Mouse (Mus musculus): ENCODE data around the gene Rtf2. TPM values are rescaled to one million over a fixed set of nuclear protein-coding genes. Genes with fewer than 3 reads are reported as not detected.

Rtf2 gene
- polyA plus RNA-seq, 1 experiment from 2014 or later: 73.4 TPM

- WGBS: 27% methylated on average over 6 of the region's 6 CpGs
- peak; percentile 48 for DNase-seq (ENCODE audit: low spot score)
- no peaks in the 10 kb centered on the region for H3K9me3 ChIP-seq (ENCODE audit: low read length)
These were observed 820 bp downstream of the Rtf2 start for GRCm38 (mm10) chr2:172441176-172441575.

DNA sequence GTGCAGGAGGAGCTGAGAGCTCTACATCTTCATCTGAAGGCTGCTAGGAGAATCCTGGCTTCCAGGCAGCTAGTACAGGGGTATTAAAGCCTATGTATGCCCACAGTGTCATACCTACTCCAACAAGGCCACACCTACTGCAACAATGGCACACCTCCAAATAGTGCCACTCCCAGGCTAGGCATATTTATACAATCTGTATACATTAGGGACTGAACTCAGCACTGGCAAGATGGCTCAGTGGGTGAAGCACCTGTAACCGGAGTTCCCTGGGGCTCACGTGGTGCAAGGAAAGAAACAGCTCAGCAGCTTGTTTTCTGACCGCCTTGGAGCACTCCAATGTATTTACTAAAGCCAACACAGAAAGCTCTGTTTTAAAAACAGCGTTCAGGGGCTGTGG lies 5.3 kb downstream of the Rtf2 start:
- 87% methylated on average over 4 of the region's 4 CpGs for WGBS
- Histone ChIP-seq H3K36me3 (ENCODE audit: insufficient read depth, low read length) (peaks cover 51% of the 10 kb centered on the region; the same call in 1 of the 2 replicates), H3K4me2 (replicated peaks; ENCODE audit: low read depth, low read length) (no peak overlapping the region), H3K4me1 (ENCODE audit: insufficient read depth, low read depth, low read length) (peaks cover 10% of the 10 kb centered on the region; the same call in 1 of the 2 replicates), H3K27me3 (replicated peaks; ENCODE audit: insufficient read depth, low read length) (no peaks in the 10 kb centered on the region), H3K4me3 (ENCODE audit: low read depth, low read length) (no peak overlapping the region), H3K27ac (ENCODE audit: low read length) (no peak overlapping the region), H3K9ac (replicated peaks; ENCODE audit: low read depth) (no peak overlapping the region), H3K9me3 (ENCODE audit: low read length) (no peaks in the 10 kb centered on the region)
- TF ChIP-seq CTCF (IDR thresholded peaks at IDR 0.05): no peak
- TF ChIP-seq EP300 (IDR thresholded peaks at IDR 0.05): no peak
- ATAC-seq (no peak), DNase-seq (ENCODE audit: low spot score) (no peak)

More at GRCm38 (mm10) chr2:172441176-172441575, 820 bp downstream of the Rtf2 start:
- Histone ChIP-seq H3K36me3 (ENCODE audit: insufficient read depth, low read length) (peaks cover 8% of the 10 kb centered on the region; the same call in 1 of the 2 replicates), H3K27me3 (replicated peaks; ENCODE audit: insufficient read depth, low read length) (no peaks in the 10 kb centered on the region), H3K27ac (ENCODE audit: low read length) (peak overlapping the region; percentile 61; the same call in 1 of the 2 replicates), H3K4me1 (ENCODE audit: insufficient read depth, low read depth, low read length) (peaks cover 10% of the 10 kb centered on the region; the same call in 1 of the 2 replicates), H3K4me2 (replicated peaks; ENCODE audit: low read depth, low read length) (peak overlapping the region; percentile 73), H3K4me3 (ENCODE audit: low read depth, low read length) (peak overlapping the region; percentile 87), H3K9ac (replicated peaks; ENCODE audit: low read depth) (peak overlapping the region; percentile 71)
- no peak for ATAC-seq
- no peak for TF ChIP-seq EP300 (IDR thresholded peaks at IDR 0.05)
- TF ChIP-seq CTCF (IDR thresholded peaks at IDR 0.05): no peak

DNA sequence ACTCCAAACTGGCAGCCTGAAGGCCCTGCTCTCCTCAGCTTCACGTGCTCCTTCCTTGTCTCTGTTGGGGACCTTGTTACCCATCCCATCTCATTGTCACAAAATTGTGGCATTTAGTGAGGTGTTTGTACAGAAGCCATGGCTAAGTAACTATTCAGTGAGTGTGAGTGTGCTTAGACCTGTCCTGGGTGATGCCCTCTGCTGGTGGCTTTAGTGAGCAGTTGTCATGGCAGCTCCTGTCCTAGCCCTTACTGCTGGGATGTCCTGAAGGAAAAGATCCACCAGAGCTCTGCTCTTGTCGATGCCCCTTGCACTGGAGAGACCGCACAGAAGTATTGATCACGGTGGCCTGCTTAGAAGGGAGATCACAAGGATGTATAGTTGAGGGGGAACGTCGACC lies 7.0 kb downstream of the Rtf2 start:
- Histone ChIP-seq H3K4me2 (replicated peaks; ENCODE audit: low read depth, low read length) (no peak overlapping the region), H3K9me3 (ENCODE audit: low read length) (no peaks in the 10 kb centered on the region), H3K4me3 (ENCODE audit: low read depth, low read length) (no peak overlapping the region), H3K36me3 (ENCODE audit: insufficient read depth, low read length) (peaks cover 55% of the 10 kb centered on the region; the same call in 1 of the 2 replicates), H3K27me3 (replicated peaks; ENCODE audit: insufficient read depth, low read length) (no peaks in the 10 kb centered on the region), H3K4me1 (ENCODE audit: insufficient read depth, low read depth, low read length) (no peaks in the 10 kb centered on the region), H3K9ac (replicated peaks; ENCODE audit: low read depth) (no peak overlapping the region), H3K27ac (ENCODE audit: low read length) (no peak overlapping the region)
- DNase-seq (ENCODE audit: low spot score) (no peak), ATAC-seq (0 out of 2 replicates have a peak, but pooled peaks have one; percentile 21)
- WGBS: 91% methylated on average over 6 of the region's 6 CpGs
- TF ChIP-seq CTCF (IDR thresholded peaks at IDR 0.05) (peak; percentile 67), EP300 (IDR thresholded peaks at IDR 0.05) (no peak)

DNA sequence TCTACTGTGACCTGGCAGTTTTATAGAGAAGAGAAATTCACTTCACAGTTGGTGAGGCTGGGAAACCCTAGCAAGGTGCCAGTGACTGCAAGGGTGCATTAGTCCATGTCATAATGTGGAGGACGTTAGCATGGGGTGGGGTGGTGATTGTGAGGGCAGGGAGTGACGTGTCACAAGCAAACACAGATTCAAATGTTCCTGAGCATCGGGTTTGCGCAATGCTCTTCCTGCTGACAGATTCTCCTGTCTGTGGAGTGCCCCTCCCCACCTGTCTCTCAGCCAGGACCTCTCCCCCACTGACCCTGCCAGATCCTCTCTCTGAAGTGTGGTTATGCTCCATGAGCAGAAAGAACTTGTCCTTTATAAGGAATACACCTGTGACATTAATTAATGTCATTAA lies 8.0 kb downstream of the Rtf2 start:
- TF ChIP-seq CTCF (IDR thresholded peaks at IDR 0.05): no peak
- no peak for TF ChIP-seq EP300 (IDR thresholded peaks at IDR 0.05)
- H3K4me3 ChIP-seq (ENCODE audit: low read depth, low read length): no peak overlapping the region
- WGBS: 85% methylated on average over 4 of the region's 4 CpGs
- no peak overlapping the region for H3K27ac ChIP-seq (ENCODE audit: low read length)
- peaks cover 62% of the 10 kb centered on the region; the same call in 1 of the 2 replicates for H3K36me3 ChIP-seq (ENCODE audit: insufficient read depth, low read length)
- H3K27me3 ChIP-seq (replicated peaks; ENCODE audit: insufficient read depth, low read length): no peaks in the 10 kb centered on the region
- H3K9me3 ChIP-seq (ENCODE audit: low read length): no peaks in the 10 kb centered on the region
- ATAC-seq (no peak), DNase-seq (ENCODE audit: low spot score) (no peak)
- no peak overlapping the region for H3K9ac ChIP-seq (replicated peaks; ENCODE audit: low read depth)
- no peaks in the 10 kb centered on the region for H3K4me1 ChIP-seq (ENCODE audit: insufficient read depth, low read depth, low read length)
- no peak overlapping the region for H3K4me2 ChIP-seq (replicated peaks; ENCODE audit: low read depth, low read length)

GRCm38 (mm10) chr2:172450640-172451039 lies 10.3 kb downstream of the Rtf2 start:
- TF ChIP-seq CTCF (IDR thresholded peaks at IDR 0.05): no peak
- TF ChIP-seq EP300 (IDR thresholded peaks at IDR 0.05): no peak
- no peaks in the 10 kb centered on the region for H3K4me1 ChIP-seq (ENCODE audit: insufficient read depth, low read depth, low read length)
- DNase-seq (ENCODE audit: low spot score): no peak
- no peak overlapping the region for H3K4me2 ChIP-seq (replicated peaks; ENCODE audit: low read depth, low read length)
- H3K27me3 ChIP-seq (replicated peaks; ENCODE audit: insufficient read depth, low read length): no peaks in the 10 kb centered on the region
- H3K4me3 ChIP-seq (ENCODE audit: low read depth, low read length): no peak overlapping the region
- no peak for ATAC-seq
- 72% methylated on average over 6 of the region's 6 CpGs for WGBS
- no peak overlapping the region for H3K9ac ChIP-seq (replicated peaks; ENCODE audit: low read depth)
- no peak overlapping the region for H3K27ac ChIP-seq (ENCODE audit: low read length)
- peaks cover 62% of the 10 kb centered on the region for H3K36me3 ChIP-seq (ENCODE audit: insufficient read depth, low read length)
- H3K9me3 ChIP-seq (ENCODE audit: low read length): no peaks in the 10 kb centered on the region

DNA sequence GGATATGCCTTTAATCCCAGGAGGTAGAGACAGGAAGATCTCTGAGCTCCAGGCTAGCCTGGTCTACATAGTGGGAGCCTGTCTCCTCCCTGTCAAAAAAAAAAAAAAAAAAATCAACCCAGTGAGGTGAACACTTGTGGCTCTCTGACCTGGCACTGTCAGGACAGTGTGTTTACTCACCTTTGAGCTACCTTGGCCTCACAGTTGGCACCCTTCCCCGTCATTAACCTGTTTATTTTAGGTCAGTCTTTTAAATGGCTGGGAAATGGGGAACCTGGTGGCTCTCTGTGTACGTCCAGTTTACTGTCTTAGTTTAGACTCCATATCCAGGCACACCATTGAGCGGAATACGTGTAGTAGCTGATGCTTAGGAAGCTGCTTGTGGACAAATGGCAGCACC lies 11.7 kb downstream of the Rtf2 start:
- H3K27me3 ChIP-seq (replicated peaks; ENCODE audit: insufficient read depth, low read length): no peaks in the 10 kb centered on the region
- WGBS: 91% methylated on average over 4 of the region's 4 CpGs
- no peaks in the 10 kb centered on the region for H3K4me1 ChIP-seq (ENCODE audit: insufficient read depth, low read depth, low read length)
- no peak overlapping the region for H3K4me3 ChIP-seq (ENCODE audit: low read depth, low read length)
- no peak overlapping the region for H3K27ac ChIP-seq (ENCODE audit: low read length)
- TF ChIP-seq EP300 (IDR thresholded peaks at IDR 0.05) (no peak), CTCF (IDR thresholded peaks at IDR 0.05) (no peak)
- DNase-seq (ENCODE audit: low spot score) (no peak), ATAC-seq (no peak)
- H3K36me3 ChIP-seq (ENCODE audit: insufficient read depth, low read length): peaks cover 49% of the 10 kb centered on the region
- H3K4me2 ChIP-seq (replicated peaks; ENCODE audit: low read depth, low read length): no peak overlapping the region
- no peaks in the 10 kb centered on the region for H3K9me3 ChIP-seq (ENCODE audit: low read length)
- H3K9ac ChIP-seq (replicated peaks; ENCODE audit: low read depth): no peak overlapping the region

GRCm38 (mm10) chr2:172452458-172452857 lies 12.1 kb downstream of the Rtf2 start:
- no peak overlapping the region for H3K9ac ChIP-seq (replicated peaks; ENCODE audit: low read depth)
- H3K4me2 ChIP-seq (replicated peaks; ENCODE audit: low read depth, low read length): no peak overlapping the region
- 94% methylated on average over 10 of the region's 10 CpGs for WGBS
- DNase-seq (ENCODE audit: low spot score): no peak
- no peaks in the 10 kb centered on the region for H3K27me3 ChIP-seq (replicated peaks; ENCODE audit: insufficient read depth, low read length)
- H3K9me3 ChIP-seq (ENCODE audit: low read length): no peaks in the 10 kb centered on the region
- TF ChIP-seq CTCF (IDR thresholded peaks at IDR 0.05) (no peak), EP300 (IDR thresholded peaks at IDR 0.05) (no peak)
- ATAC-seq: no peak
- no peaks in the 10 kb centered on the region for H3K4me1 ChIP-seq (ENCODE audit: insufficient read depth, low read depth, low read length)
- H3K27ac ChIP-seq (ENCODE audit: low read length): no peak overlapping the region
- H3K36me3 ChIP-seq (ENCODE audit: insufficient read depth, low read length): peaks cover 44% of the 10 kb centered on the region
- H3K4me3 ChIP-seq (ENCODE audit: low read depth, low read length): no peak overlapping the region
